Mouse (Mus musculus) lung, embryonic 16.5 days (tissue): Measurements from ENCODE around the gene Fgf2. TPM values are rescaled to one million over a fixed set of nuclear protein-coding genes. Genes with fewer than 3 reads are reported as not detected.

Experiments
- ATAC-seq: fragments of 200-750 bp; cut with Nextera tagmentation; 2 replicates; pipeline ENCODE4 v1.8.0; 2017; ENCODE audit warnings: low read depth, mild to moderate bottlenecking, moderate library complexity
- H3K27ac ChIP-seq: fragments of 300-500 bp; sonication (generic); 2 replicates; pipeline ENCODE4 v1.5.1; 2014; ENCODE audit warnings: mild to moderate bottlenecking, control low read depth, low read length
- H3K27me3 ChIP-seq: fragments of 300-500 bp; sonication (generic); 2 replicates; pipeline ENCODE4 v1.6.1; 2014; ENCODE audit warnings: low read depth, low read length, mixed read lengths; ENCODE audit not compliant: control insufficient read depth, insufficient read depth
- H3K36me3 ChIP-seq: fragments of 300-500 bp; sonication (generic); 2 replicates; pipeline ENCODE4 v1.6.1; 2014; ENCODE audit warnings: low read length; ENCODE audit not compliant: control insufficient read depth, insufficient read depth
- H3K4me1 ChIP-seq: fragments of 300-500 bp; sonication (generic); replicated peaks from 2 replicates; pipeline ENCODE4 v1.6.1; 2014; ENCODE audit warnings: low read length, mixed read lengths; ENCODE audit not compliant: control insufficient read depth, insufficient read depth
- H3K4me2 ChIP-seq: fragments of 300-500 bp; sonication (generic); 2 replicates; pipeline ENCODE4 v1.6.1; 2014; ENCODE audit warnings: low read depth, low read length, control low read depth
- H3K4me3 ChIP-seq: fragments of 300-500 bp; sonication (generic); 2 replicates; pipeline ENCODE4 v1.5.1; 2014; ENCODE audit warnings: mild to moderate bottlenecking, low read length, control low read depth
- H3K9ac ChIP-seq: fragments of 300-500 bp; sonication (generic); 2 replicates; pipeline ENCODE4 v1.6.1; 2014; ENCODE audit warnings: low read length, control low read depth
- H3K9me3 ChIP-seq: fragments of 300-500 bp; sonication (generic); 2 replicates; pipeline ENCODE4 v1.6.1; 2016; ENCODE audit warnings: low read length; ENCODE audit not compliant: control insufficient read depth
- WGBS: fragments of 180-500 bp; shearing (Covaris S2); extraction: QIAGEN DNeasy Blood & Tissue Kit; methylation state at CpG from one replicate; pipeline ENCODE4 v1.1.7; 2014; 5-methylcytosine and 5-hydroxymethylcytosine counted together
- polyA plus RNA-seq: library from polyadenylated mRNA; unstranded; fragments of >200 nt; fragmentation: Nextera tagmentation; extraction: Ambion mirVana; gene quantifications from 2 replicates; pipeline ENCODE4 v1.2.1, GENCODE M21; 2015

Gene Fgf2
- polyA plus RNA-seq, 1 experiment from 2014 or later: 2.8 TPM

DNA sequence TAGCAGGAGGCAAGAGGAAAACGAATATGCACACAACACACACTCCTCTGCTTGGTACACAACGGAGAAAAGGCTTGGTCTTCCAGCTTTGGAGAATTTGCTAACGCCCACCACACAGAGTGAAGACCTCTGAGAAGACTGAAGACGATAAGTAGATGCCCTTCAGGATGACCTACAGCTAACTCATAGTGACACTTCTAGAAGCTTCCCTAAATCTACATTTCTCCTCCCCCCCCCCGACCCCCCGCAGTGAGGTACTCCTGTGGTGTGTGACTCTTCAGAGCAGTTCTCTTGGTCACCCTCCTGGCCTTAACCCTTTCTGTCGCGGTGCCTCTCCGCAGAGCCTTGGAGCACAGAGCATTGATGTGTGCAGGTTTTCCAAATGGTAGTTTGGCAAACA lies 475 bp upstream of the Fgf2 start:
- Histone ChIP-seq H3K27me3 (peaks cover 9% of the 10 kb centered on the region; the same call in 1 of the 2 replicates), H3K4me1 (peaks cover 17% of the 10 kb centered on the region), H3K4me3 (peak overlapping the region; percentile 75), H3K27ac (no peak overlapping the region), H3K9ac (peak overlapping the region; percentile 85; the same call in 1 of the 2 replicates), H3K36me3 (no peaks in the 10 kb centered on the region), H3K9me3 (no peaks in the 10 kb centered on the region), H3K4me2 (peak overlapping the region; percentile 97)
- WGBS: 34% methylated on average over 9 of the region's 9 CpGs
- no peak for ATAC-seq

DNA sequence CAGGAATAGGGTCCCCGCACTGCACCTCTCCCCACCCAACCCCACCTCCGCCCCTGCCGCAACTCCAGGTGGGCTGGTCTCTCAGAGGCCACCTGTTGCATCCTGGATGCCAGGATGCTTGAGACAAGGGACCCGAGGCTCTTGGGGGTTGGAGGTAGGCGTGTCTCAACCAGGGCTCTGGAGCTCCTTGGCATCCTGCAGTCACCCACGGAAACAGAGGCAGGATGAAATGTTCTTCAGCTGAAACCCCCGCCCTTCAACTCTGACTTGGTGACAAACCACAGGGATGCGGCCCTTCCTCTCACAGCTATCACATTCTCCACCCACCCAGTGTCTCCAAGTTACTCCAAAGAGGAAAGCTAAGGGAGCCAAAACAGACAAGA lies 1.0 kb downstream of the Fgf2 start:
- ATAC-seq: no peak
- peak overlapping the region; percentile 85 for H3K9ac ChIP-seq
- no peak overlapping the region for H3K27ac ChIP-seq

DNA sequence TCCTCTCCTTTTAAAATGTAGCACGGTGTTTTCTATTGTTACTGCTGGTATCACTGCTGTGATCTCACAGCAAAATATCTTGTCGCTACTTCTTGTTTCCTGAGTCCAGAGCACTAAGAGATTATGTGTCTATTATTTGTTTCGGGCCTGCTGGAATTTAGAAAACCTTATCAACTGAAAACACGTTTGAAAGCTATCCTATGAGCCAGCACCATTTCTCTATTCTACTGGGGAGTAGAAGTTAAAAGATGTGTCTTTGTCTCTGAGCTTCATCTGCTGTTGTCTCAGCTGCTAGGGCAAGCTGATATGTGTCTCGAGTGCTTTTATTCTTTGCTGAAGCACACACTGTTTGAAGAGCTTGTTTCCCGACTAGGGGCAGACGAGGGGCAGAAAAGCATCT lies 2.2 kb downstream of the Fgf2 start:
- H3K4me1 ChIP-seq: peaks cover 22% of the 10 kb centered on the region
- no peak overlapping the region for H3K4me3 ChIP-seq
- peaks cover 9% of the 10 kb centered on the region; the same call in 1 of the 2 replicates for H3K27me3 ChIP-seq
- H3K9ac ChIP-seq: no peak overlapping the region
- no peak overlapping the region for H3K27ac ChIP-seq
- no peaks in the 10 kb centered on the region for H3K9me3 ChIP-seq
- no peak overlapping the region for H3K4me2 ChIP-seq
- ATAC-seq: no peak
- no peaks in the 10 kb centered on the region for H3K36me3 ChIP-seq
- 39% methylated on average over 7 of the region's 7 CpGs for WGBS

More for the DNA sequence above, 1.0 kb downstream of the Fgf2 start:
- H3K9me3 ChIP-seq: no peaks in the 10 kb centered on the region
- H3K4me1 ChIP-seq: peaks cover 18% of the 10 kb centered on the region
- peak overlapping the region; percentile 97 for H3K4me2 ChIP-seq
- WGBS: 11% methylated on average over 8 of the region's 8 CpGs
- peak overlapping the region; percentile 75 for H3K4me3 ChIP-seq
- peaks cover 9% of the 10 kb centered on the region; the same call in 1 of the 2 replicates for H3K27me3 ChIP-seq
- H3K36me3 ChIP-seq: no peaks in the 10 kb centered on the region

DNA sequence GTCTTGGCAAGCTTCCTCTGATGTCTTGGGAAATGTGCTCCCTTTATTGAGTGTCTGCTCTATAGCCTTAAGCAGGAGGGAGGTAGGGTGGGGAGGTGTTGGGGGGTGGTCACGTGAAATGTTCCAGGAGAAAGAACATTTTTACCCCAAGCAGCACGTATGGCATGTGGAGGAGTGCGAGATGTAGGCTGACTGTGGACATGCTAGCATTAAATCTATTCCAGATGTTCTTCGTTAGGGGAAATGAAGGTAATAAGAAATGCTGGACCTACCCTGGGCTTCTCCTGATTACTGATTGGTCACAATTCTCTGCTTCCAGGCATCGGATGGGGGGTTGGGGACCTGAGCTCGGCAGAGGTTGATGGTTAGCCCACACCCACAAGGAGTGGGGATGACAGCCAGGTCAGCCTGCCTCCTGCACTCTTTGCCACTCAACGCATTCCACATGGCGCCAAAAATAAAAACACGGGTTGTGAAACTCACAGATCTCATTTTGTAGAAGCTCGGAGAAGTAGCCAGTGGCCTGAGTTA lies 5.9 kb downstream of the Fgf2 start:
- 71% methylated on average over 10 of the region's 10 CpGs for WGBS
- 0 out of 2 replicates have a peak, but pooled peaks have one; percentile 31 for ATAC-seq

DNA sequence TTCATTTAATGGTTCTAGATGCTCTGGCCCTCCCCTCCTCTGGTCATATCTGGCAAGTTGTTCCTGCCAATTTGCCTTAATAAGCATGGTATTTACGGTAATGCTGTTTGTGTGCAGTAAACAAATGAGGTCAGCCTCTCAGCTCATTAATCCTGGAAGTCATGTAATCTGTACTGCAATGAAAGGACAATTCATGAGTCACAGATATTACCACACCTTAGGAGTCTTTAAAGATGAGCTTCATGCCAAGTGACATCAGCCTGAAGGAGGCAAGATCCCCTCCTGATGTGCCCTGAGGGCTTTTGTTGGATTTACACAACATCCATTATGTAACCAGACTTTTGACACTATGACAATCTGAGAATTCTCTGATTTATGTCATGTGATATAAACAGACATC lies 6.6 kb downstream of the Fgf2 start:
- no peak overlapping the region for H3K27ac ChIP-seq
- H3K9me3 ChIP-seq: no peaks in the 10 kb centered on the region
- 53% methylated on average over 1 of the region's 1 CpGs for WGBS
- no peaks in the 10 kb centered on the region; the same call in 1 of the 2 replicates for H3K27me3 ChIP-seq
- peaks cover 7% of the 10 kb centered on the region for H3K4me1 ChIP-seq
- no peak overlapping the region for H3K4me2 ChIP-seq
- no peak overlapping the region for H3K9ac ChIP-seq
- H3K36me3 ChIP-seq: no peaks in the 10 kb centered on the region
- peak; percentile 44; the same call in 1 of the 2 replicates for ATAC-seq
- H3K4me3 ChIP-seq: no peak overlapping the region

More for the DNA sequence above, 5.9 kb downstream of the Fgf2 start:
- Histone ChIP-seq H3K27me3 (peaks cover 2% of the 10 kb centered on the region; the same call in 1 of the 2 replicates), H3K36me3 (no peaks in the 10 kb centered on the region), H3K9ac (no peak overlapping the region), H3K9me3 (no peaks in the 10 kb centered on the region), H3K4me3 (no peak overlapping the region), H3K4me2 (no peak overlapping the region), H3K4me1 (peaks cover 13% of the 10 kb centered on the region), H3K27ac (peak overlapping the region; percentile 1; the same call in 1 of the 2 replicates)

DNA sequence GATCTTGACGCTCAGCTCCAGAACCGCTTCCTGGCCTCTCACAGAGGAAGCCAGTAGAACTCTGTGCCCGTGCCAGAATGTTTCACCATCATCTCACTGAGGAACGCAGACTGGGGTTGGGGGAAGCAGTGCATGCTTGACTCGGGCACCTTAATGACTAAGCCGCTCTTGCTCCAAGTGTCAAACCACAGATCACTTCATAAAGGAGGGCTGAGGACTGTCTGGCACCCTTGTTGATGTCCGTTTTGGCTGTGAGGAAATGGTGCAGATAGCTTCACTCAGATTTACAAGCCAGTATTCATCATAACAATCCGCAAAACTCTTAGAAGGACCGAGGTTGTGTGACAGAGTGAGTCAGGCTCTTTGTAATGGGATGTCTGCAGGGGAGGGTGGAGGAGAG lies 12.6 kb downstream of the Fgf2 start:
- WGBS: 40% methylated on average over 9 of the region's 9 CpGs
- peak; percentile 71 for ATAC-seq
- no peak overlapping the region for H3K9ac ChIP-seq
- H3K36me3 ChIP-seq: no peaks in the 10 kb centered on the region
- no peaks in the 10 kb centered on the region for H3K9me3 ChIP-seq
- peak overlapping the region; percentile 2; the same call in 1 of the 2 replicates for H3K27ac ChIP-seq
- no peaks in the 10 kb centered on the region; the same call in 1 of the 2 replicates for H3K4me1 ChIP-seq
- H3K4me3 ChIP-seq: no peak overlapping the region
- no peaks in the 10 kb centered on the region for H3K27me3 ChIP-seq
- H3K4me2 ChIP-seq: 0 out of 2 replicates have a peak overlapping the region, but pooled peaks have one; percentile 2

DNA sequence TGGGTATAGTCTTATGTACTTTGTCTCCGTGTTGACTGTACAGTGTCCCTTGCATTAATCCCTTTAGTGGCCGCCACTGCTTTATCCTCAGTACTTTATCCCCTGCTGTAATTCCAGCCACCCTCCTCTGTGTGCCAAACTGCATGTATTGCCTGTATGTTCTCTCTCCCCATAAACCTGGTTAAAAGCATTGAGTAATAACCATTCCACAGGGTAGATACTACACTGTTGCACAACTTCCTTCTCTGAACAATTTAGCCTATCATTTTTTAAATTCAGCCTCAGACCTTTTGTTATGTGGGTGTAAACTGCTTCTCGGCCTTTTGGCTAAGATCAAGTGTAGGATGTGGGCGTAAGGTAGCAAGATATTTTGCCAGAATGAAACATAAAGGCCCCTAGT lies 17.0 kb downstream of the Fgf2 start:
- Histone ChIP-seq H3K4me3 (no peak overlapping the region), H3K4me2 (no peak overlapping the region), H3K4me1 (peaks cover 7% of the 10 kb centered on the region), H3K9me3 (no peaks in the 10 kb centered on the region), H3K27me3 (no peaks in the 10 kb centered on the region), H3K9ac (no peak overlapping the region), H3K27ac (no peak overlapping the region), H3K36me3 (no peaks in the 10 kb centered on the region)
- no peak for ATAC-seq
- WGBS: 81% methylated on average over 4 of the region's 4 CpGs

DNA sequence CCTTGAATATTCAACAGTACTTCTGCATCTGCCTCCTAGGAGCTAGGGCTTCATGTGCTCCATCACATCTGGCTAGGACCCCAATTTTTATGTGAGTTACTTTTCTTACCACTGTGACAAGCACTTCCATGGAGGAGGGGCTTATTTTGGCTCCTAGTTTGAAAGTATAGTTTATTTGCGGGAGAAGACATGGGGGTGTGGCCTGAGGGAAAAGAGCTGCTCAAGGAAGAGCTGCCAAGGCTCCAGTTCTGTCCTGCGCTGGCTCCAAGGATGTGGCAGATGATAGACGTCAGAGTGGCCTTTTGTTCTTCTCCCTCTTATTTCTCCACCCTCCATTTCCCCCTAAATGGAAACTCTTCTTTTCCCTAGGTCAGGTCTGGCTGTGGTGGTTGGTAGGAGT lies 17.8 kb downstream of the Fgf2 start:
- Histone ChIP-seq H3K4me1 (peaks cover 7% of the 10 kb centered on the region; the same call in 1 of the 2 replicates), H3K9ac (no peak overlapping the region), H3K4me2 (no peak overlapping the region), H3K27me3 (no peaks in the 10 kb centered on the region), H3K36me3 (no peaks in the 10 kb centered on the region), H3K9me3 (no peaks in the 10 kb centered on the region), H3K27ac (peak overlapping the region; percentile 79), H3K4me3 (no peak overlapping the region)
- ATAC-seq: peak; percentile 95
- 32% methylated on average over 3 of the region's 3 CpGs for WGBS

DNA sequence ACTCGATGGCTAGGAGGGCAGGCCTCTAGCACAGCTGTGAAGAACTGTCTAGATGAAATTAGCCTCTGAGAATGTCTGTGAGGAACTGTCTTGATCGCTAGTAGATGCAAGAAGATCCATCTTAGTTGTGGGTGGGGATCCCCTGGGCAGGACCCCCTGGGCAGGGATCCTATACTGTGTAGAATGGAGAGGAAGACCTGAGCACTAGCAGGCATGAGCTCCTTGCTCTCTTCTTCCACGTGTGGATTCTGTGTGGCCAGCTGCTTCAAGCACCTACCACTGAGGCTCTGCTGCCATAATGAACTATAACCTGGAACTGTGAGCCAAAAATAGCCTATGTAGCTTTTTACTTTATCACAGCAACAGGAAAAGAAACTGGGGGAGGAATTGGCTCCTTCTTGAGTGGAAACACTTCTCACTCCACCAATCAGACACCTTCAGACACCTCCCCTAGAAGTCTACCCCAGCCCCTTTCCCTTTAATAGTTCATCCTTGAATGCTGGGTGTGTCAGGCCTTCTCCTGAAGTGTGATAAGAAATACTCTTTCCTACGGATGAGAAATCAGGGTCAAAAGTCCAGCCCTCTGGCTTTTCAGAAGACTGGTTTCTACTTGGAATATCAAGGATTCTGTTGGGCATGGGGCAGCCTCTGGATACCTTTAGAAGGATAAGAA lies 18.4 kb downstream of the Fgf2 start:
- Histone ChIP-seq H3K36me3 (no peaks in the 10 kb centered on the region), H3K4me3 (no peak overlapping the region), H3K27ac (peak overlapping the region; percentile 79), H3K4me2 (no peak overlapping the region), H3K4me1 (peaks cover 7% of the 10 kb centered on the region; the same call in 1 of the 2 replicates), H3K9me3 (no peaks in the 10 kb centered on the region), H3K9ac (no peak overlapping the region), H3K27me3 (no peaks in the 10 kb centered on the region)
- ATAC-seq: peak; percentile 35; the same call in 1 of the 2 replicates
- 24% methylated on average over 4 of the region's 4 CpGs for WGBS
